Mouse (Mus musculus): ENCODE data around the gene Tex10. TPM values are rescaled to one million over a fixed set of nuclear protein-coding genes. Genes with fewer than 3 reads are reported as not detected.

The Tex10 gene
- polyA plus RNA-seq (2012; ENCODE audit: low replicate concordance): 10.8 TPM in 2 replicates

GRCm38 (mm10) chr4:48472792-48473650 lies at the start of gene Tex10:
Gene Tex10 (minus strand): TSS chr4:48473459.

Other genes starting within 250 kb of the Tex10 start
- gene Erp44, start 193.9 kb downstream of the Tex10 start, polyA plus RNA-seq (2012; ENCODE audit: low replicate concordance): 14.8 and 24.9 TPM in 2 replicates
- 7.3 and 8.0 TPM in 2 replicates for gene Invs, start 193.7 kb downstream of the Tex10 start, polyA plus RNA-seq (2012; ENCODE audit: low replicate concordance)
- 0.23 and 0.33 TPM in 2 replicates for gene Msantd3, start 66.5 kb upstream of the Tex10 start, polyA plus RNA-seq (2012; ENCODE audit: low replicate concordance)
- 0.68 and 1.6 TPM in 2 replicates for gene Tmeff1, start 111.7 kb upstream of the Tex10 start, polyA plus RNA-seq (2012; ENCODE audit: low replicate concordance)
- 0.06 TPM in 1 of 2 replicates, not detected in the other for gene Cavin4, start 190.1 kb upstream of the Tex10 start, polyA plus RNA-seq (2012; ENCODE audit: low replicate concordance)

Data from hematopoietic multipotent progenitor cell, adult 10-12 weeks (in vitro differentiated cells).